Mouse (Mus musculus) right cerebral cortex, postnatal 36 days (tissue): ENCODE results near the gene Cat.
A peak's percentile ranks its signal among the peaks of the same experiment; 100 is the strongest.

Experiments
- DNase-seq, 2 experiments: peaks; one replicate each; pipeline ENCODE4 v3.0.0; 2022; ENCODE audit warnings: low spot score in 2 of 2, mixed read lengths in 1 of 2

The Cat gene

GRCm38 (mm10) chr2:103477456-103477855, 7.5 kb downstream of the Cat start:
- DNase-seq = no peak

GRCm38 (mm10) chr2:103476657-103477056, 8.3 kb downstream of the Cat start:
- no peak for DNase-seq

- DNase-seq = no peak
These were observed 8.8 kb downstream of the Cat start for GRCm38 (mm10) chr2:103476180-103476579.

- no peak for DNase-seq
These were observed 11.6 kb downstream of the Cat start for GRCm38 (mm10) chr2:103473362-103473761.

- no peak for DNase-seq
These were observed 17.9 kb downstream of the Cat start for GRCm38 (mm10) chr2:103466984-103467588.

GRCm38 (mm10) chr2:103466272-103466671, 18.7 kb downstream of the Cat start:
- DNase-seq = no peak

GRCm38 (mm10) chr2:103465429-103465828, 19.5 kb downstream of the Cat start:
- DNase-seq = no peak

GRCm38 (mm10) chr2:103464524-103464923, 20.4 kb downstream of the Cat start:
- no peak for DNase-seq

- DNase-seq = no peak
These were observed 22.2 kb downstream of the Cat start for GRCm38 (mm10) chr2:103462746-103463145.

- DNase-seq = no peak
These were observed 23.2 kb downstream of the Cat start for GRCm38 (mm10) chr2:103461743-103462142.

- DNase-seq = no peak
These were observed 23.8 kb downstream of the Cat start for GRCm38 (mm10) chr2:103461210-103461609.

- DNase-seq = no peak
These were observed 25.9 kb downstream of the Cat start for GRCm38 (mm10) chr2:103459069-103459468.

- DNase-seq = no peak
These were observed 27.3 kb downstream of the Cat start for GRCm38 (mm10) chr2:103457628-103458027.

GRCm38 (mm10) chr2:103457048-103457447, 27.9 kb downstream of the Cat start:
- no peak for DNase-seq

- peak; percentile 70 to 75 for DNase-seq
These were observed 28.3 kb downstream of the Cat start for GRCm38 (mm10) chr2:103456646-103457045.

GRCm38 (mm10) chr2:103455748-103456147, 29.2 kb downstream of the Cat start:
- DNase-seq = no peak

GRCm38 (mm10) chr2:103452550-103452949, 32.4 kb downstream of the Cat start:
- DNase-seq = no peak

- no peak for DNase-seq
These were observed 34.7 kb downstream of the Cat start for GRCm38 (mm10) chr2:103450267-103450666.

GRCm38 (mm10) chr2:103449813-103450212, 35.1 kb downstream of the Cat start:
- no peak for DNase-seq

GRCm38 (mm10) chr2:103448947-103449560, 35.9 kb downstream of the Cat start:
- no peak for DNase-seq

- no peak for DNase-seq
These were observed 38.6 kb downstream of the Cat start for GRCm38 (mm10) chr2:103446326-103446725.

GRCm38 (mm10) chr2:103445776-103446175, 39.2 kb downstream of the Cat start:
- DNase-seq = no peak

- DNase-seq = peak; percentile 56 to 61
These were observed 45.2 kb downstream of the Cat start for GRCm38 (mm10) chr2:103439710-103440109.
